ENCODE assay signal across 14 mouse cellular contexts in the genomic region with DNA sequence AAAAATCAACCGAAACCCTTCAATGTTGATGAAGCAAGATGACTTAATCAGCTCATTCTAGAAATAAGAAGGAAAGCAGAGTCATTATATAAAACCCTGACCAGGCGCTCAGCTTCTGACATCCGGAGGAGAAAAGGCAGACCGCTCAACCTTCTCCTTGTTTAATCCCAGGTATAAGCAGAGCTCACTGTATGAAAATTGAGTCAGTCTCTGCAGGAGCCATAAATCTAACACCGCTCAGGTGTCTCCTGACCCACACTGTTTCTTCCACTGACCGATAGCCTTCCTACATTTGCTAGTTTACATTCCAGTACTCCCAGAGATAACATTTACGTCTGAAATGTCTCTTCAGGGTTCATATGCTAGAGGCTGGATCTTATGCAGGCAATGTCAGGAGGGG.
A peak's percentile ranks its signal among the peaks of the same experiment; 100 is the strongest.
DNase-seq lines count a peak whose midpoint lies in the region; ATAC-seq and TF ChIP-seq lines count a peak whose summit lies in the region.
"Had no signal": no experiment of that assay in that cellular context is flagged by ENCODE, and none has a peak within 500 bp of the region (broad histone marks: within the 10 kb centered on the region; RNA-seq: fewer than 3 reads in every experiment).

No protein-coding gene starts in this region.

- WGBS in intestine, embryonic 14.5 days = 46% methylated on average over 7 of the region's 7 CpGs
- 63% methylated on average over 7 of the region's 7 CpGs for WGBS in intestine, postnatal 0 days
- 36% methylated on average over 7 of the region's 7 CpGs for WGBS in midbrain, embryonic 14.5 days
- 56% methylated on average over 7 of the region's 7 CpGs for whole genome bisulfite sequencing in midbrain, embryonic 10.5 days
- 56% methylated on average over 7 of the region's 7 CpGs for WGBS in intestine, embryonic 16.5 days
- WGBS in stomach, embryonic 15.5 days = 50% methylated on average over 7 of the region's 7 CpGs

- no peak overlapping the region; the same call in 1 of the 2 replicates for H3K27ac ChIP-seq in intestine, embryonic 14.5 days (ENCODE audit: low read depth)
- no peak overlapping the region for H3K27ac ChIP-seq in intestine, postnatal 0 days (ENCODE audit: low read depth, low read length)
- no peak overlapping the region for H3K27ac ChIP-seq in midbrain, embryonic 14.5 days (replicated peaks; ENCODE audit: low read depth, low read length)
- H3K27ac ChIP-seq in midbrain, embryonic 10.5 days (replicated peaks) = no peak overlapping the region
- no peak overlapping the region for H3K27ac ChIP-seq in intestine, embryonic 16.5 days (ENCODE audit: low read length)
- no peak overlapping the region for H3K27ac ChIP-seq in stomach, embryonic 15.5 days
- H3K27ac ChIP-seq: forebrain, embryonic 15.5 days; heart, embryonic 10.5 days; hindbrain, embryonic 15.5 days had no signal

- no peak overlapping the region for H3K4me2 ChIP-seq in intestine, embryonic 14.5 days (ENCODE audit: low read length)
- H3K4me2 ChIP-seq in intestine, postnatal 0 days (replicated peaks; ENCODE audit: low read depth) = no peak overlapping the region
- no peak overlapping the region for H3K4me2 ChIP-seq in midbrain, embryonic 14.5 days (ENCODE audit: low read length)
- no peak overlapping the region for H3K4me2 ChIP-seq in intestine, embryonic 16.5 days (ENCODE audit: low read depth, low read length)
- H3K4me2 ChIP-seq in stomach, embryonic 15.5 days = no peak overlapping the region
- H3K4me2 ChIP-seq: forebrain, embryonic 15.5 days; hindbrain, embryonic 15.5 days had no signal

- no peaks in the 10 kb centered on the region for H3K36me3 ChIP-seq in intestine, embryonic 14.5 days (ENCODE audit: control insufficient read depth, insufficient read depth, low read length)
- no peaks in the 10 kb centered on the region for H3K36me3 ChIP-seq in intestine, postnatal 0 days (ENCODE audit: control insufficient read depth, insufficient read depth)
- no peaks in the 10 kb centered on the region for H3K36me3 ChIP-seq in midbrain, embryonic 14.5 days (ENCODE audit: control insufficient read depth, insufficient read depth, low read length)
- no peaks in the 10 kb centered on the region for H3K36me3 ChIP-seq in midbrain, embryonic 10.5 days
- H3K36me3 ChIP-seq in intestine, embryonic 16.5 days (ENCODE audit: control insufficient read depth, insufficient read depth, low read length) = no peaks in the 10 kb centered on the region
- no peaks in the 10 kb centered on the region for H3K36me3 ChIP-seq in stomach, embryonic 15.5 days
- H3K36me3 ChIP-seq: forebrain, embryonic 15.5 days; heart, embryonic 10.5 days; hindbrain, embryonic 15.5 days had no signal

- H3K9me3 ChIP-seq in intestine, embryonic 14.5 days (ENCODE audit: control insufficient read depth, low read length) = no peaks in the 10 kb centered on the region
- H3K9me3 ChIP-seq in intestine, postnatal 0 days (ENCODE audit: control insufficient read depth) = no peaks in the 10 kb centered on the region
- no peaks in the 10 kb centered on the region for H3K9me3 ChIP-seq in midbrain, embryonic 14.5 days (ENCODE audit: control insufficient read depth, low read length)
- H3K9me3 ChIP-seq in midbrain, embryonic 10.5 days (replicated peaks) = no peaks in the 10 kb centered on the region
- no peaks in the 10 kb centered on the region for H3K9me3 ChIP-seq in intestine, embryonic 16.5 days (ENCODE audit: control insufficient read depth, low read length)
- no peaks in the 10 kb centered on the region for H3K9me3 ChIP-seq in stomach, embryonic 15.5 days
- H3K9me3 ChIP-seq: forebrain, embryonic 15.5 days; heart, embryonic 10.5 days; hindbrain, embryonic 15.5 days had no signal

- no peak overlapping the region for H3K9ac ChIP-seq in intestine, embryonic 14.5 days (ENCODE audit: low read length)
- no peak overlapping the region for H3K9ac ChIP-seq in intestine, postnatal 0 days (ENCODE audit: low read depth, low read length)
- no peak overlapping the region for H3K9ac ChIP-seq in midbrain, embryonic 14.5 days (replicated peaks; ENCODE audit: low read length)
- no peak overlapping the region for H3K9ac ChIP-seq in intestine, embryonic 16.5 days (ENCODE audit: low read depth, low read length)
- H3K9ac ChIP-seq in stomach, embryonic 15.5 days = no peak overlapping the region
- H3K9ac ChIP-seq: forebrain, embryonic 15.5 days; hindbrain, embryonic 15.5 days had no signal

- no peaks in the 10 kb centered on the region for H3K27me3 ChIP-seq in intestine, embryonic 14.5 days (replicated peaks; ENCODE audit: control insufficient read depth, insufficient read depth, low read length)
- H3K27me3 ChIP-seq in intestine, postnatal 0 days (replicated peaks; ENCODE audit: control insufficient read depth, insufficient read depth, low read length) = no peaks in the 10 kb centered on the region
- H3K27me3 ChIP-seq in midbrain, embryonic 14.5 days (ENCODE audit: control insufficient read depth, insufficient read depth, low read length) = 0 out of 2 replicates have a peak, but pooled peaks cover 2% of the 10 kb centered on the region
- H3K27me3 ChIP-seq in midbrain, embryonic 10.5 days (ENCODE audit: low read depth, poor library complexity, severe bottlenecking) = peaks cover 56% of the 10 kb centered on the region
- no peaks in the 10 kb centered on the region for H3K27me3 ChIP-seq in intestine, embryonic 16.5 days (replicated peaks; ENCODE audit: control insufficient read depth, insufficient read depth, low read length)
- H3K27me3 ChIP-seq in stomach, embryonic 15.5 days (replicated peaks) = no peaks in the 10 kb centered on the region
- H3K27me3 ChIP-seq: forebrain, embryonic 15.5 days; hindbrain, embryonic 15.5 days had no signal

- peak; percentile 86 for ATAC-seq in intestine, embryonic 14.5 days (replicated peaks; ENCODE audit: low FRiP score, low TSS enrichment, low read depth)
- ATAC-seq in intestine, postnatal 0 days = no peak
- ATAC-seq in midbrain, embryonic 14.5 days (ENCODE audit: low FRiP score, low TSS enrichment) = no peak
- 0 out of 2 replicates have a peak, but pooled peaks have one; percentile 38 for ATAC-seq in intestine, embryonic 16.5 days
- peak; percentile 27; the same call in 1 of the 2 replicates for ATAC-seq in stomach, embryonic 15.5 days (ENCODE audit: insufficient read depth, low FRiP score, low read depth)
- ATAC-seq: forebrain, embryonic 15.5 days had no signal

- DNase-seq in intestine, embryonic 14.5 days (ENCODE audit: low spot score) = no peak
- peak; percentile 17 for DNase-seq in midbrain, embryonic 14.5 days
- DNase-seq in midbrain, embryonic 10.5 days (ENCODE audit: low spot score) = no peak
- DNase-seq in kidney, postnatal 14 days = no peak
- DNase-seq: adrenal gland, adult 2 months; adrenal gland, postnatal 25 days; gastrocnemius, postnatal 36 days; heart, adult 18-20 months had no signal

- TF ChIP-seq CTCF in intestine, postnatal 0 days (IDR thresholded peaks at IDR 0.05; ENCODE audit: low read depth) = no peak

- no peaks in the 10 kb centered on the region for H3K4me1 ChIP-seq in intestine, embryonic 14.5 days (replicated peaks; ENCODE audit: control insufficient read depth, insufficient read depth, low read length)
- no peaks in the 10 kb centered on the region for H3K4me1 ChIP-seq in intestine, postnatal 0 days (replicated peaks; ENCODE audit: control insufficient read depth, insufficient read depth, low read length)
- 0 out of 2 replicates have a peak, but pooled peaks cover 6% of the 10 kb centered on the region for H3K4me1 ChIP-seq in midbrain, embryonic 14.5 days (ENCODE audit: control insufficient read depth, insufficient read depth, low read length)
- H3K4me1 ChIP-seq in midbrain, embryonic 10.5 days = peaks cover 13% of the 10 kb centered on the region
- no peaks in the 10 kb centered on the region for H3K4me1 ChIP-seq in intestine, embryonic 16.5 days (ENCODE audit: control insufficient read depth, insufficient read depth, low read length)
- H3K4me1 ChIP-seq in stomach, embryonic 15.5 days = no peaks in the 10 kb centered on the region
- H3K4me1 ChIP-seq: heart, embryonic 10.5 days; hindbrain, embryonic 15.5 days had no signal

- H3K4me3 ChIP-seq in intestine, embryonic 14.5 days (ENCODE audit: low read depth, low read length) = no peak overlapping the region
- H3K4me3 ChIP-seq in intestine, postnatal 0 days (ENCODE audit: low read depth, low read length) = no peak overlapping the region
- no peak overlapping the region for H3K4me3 ChIP-seq in midbrain, embryonic 14.5 days (replicated peaks; ENCODE audit: low read depth, low read length)
- no peak overlapping the region for H3K4me3 ChIP-seq in midbrain, embryonic 10.5 days
- H3K4me3 ChIP-seq in intestine, embryonic 16.5 days (ENCODE audit: low read length) = no peak overlapping the region
- no peak overlapping the region for H3K4me3 ChIP-seq in stomach, embryonic 15.5 days (replicated peaks)
- H3K4me3 ChIP-seq: forebrain, embryonic 15.5 days; heart, embryonic 10.5 days; hindbrain, embryonic 15.5 days had no signal

Comparison
In these comparisons a context has a peak if more than half of its experiments do, and no peak if none do; other contexts are left out.
1. ATAC-seq: peak in intestine, embryonic 14.5 days (single experiment), intestine, embryonic 16.5 days (single experiment) and stomach, embryonic 15.5 days (single experiment); none in intestine, postnatal 0 days (single experiment) and midbrain, embryonic 14.5 days (single experiment).